Mouse (Mus musculus): ENCODE data around the gene Bst1.
A peak's percentile ranks its signal among the peaks of the same experiment; 100 is the strongest.

Bst1 gene

DNA sequence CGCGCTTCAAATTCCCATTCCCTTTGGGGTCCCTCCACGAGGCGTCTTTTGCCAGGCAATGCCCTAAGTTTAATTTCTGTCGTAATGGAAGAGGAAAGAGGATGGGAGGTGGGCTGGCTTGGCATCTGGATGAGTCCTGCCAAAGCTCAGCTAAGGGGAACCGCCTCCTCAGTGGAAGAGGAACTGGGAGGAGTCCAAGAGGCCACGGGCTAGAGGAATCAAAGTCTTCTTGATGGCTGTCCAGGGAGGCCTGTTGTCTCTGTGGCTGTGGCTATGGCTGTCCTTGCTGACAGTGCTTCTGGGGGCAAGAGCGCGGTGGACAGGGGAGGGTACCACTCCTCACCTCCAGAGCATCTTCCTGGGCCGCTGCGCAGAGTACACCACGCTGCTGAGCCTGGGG lies at the start of gene Bst1:
TSS of gene Bst1 (plus strand) at position 191 of the 400 bp plus-strand sequence.
- DNase-seq (ENCODE audit: low read depth), result no peak

DNA sequence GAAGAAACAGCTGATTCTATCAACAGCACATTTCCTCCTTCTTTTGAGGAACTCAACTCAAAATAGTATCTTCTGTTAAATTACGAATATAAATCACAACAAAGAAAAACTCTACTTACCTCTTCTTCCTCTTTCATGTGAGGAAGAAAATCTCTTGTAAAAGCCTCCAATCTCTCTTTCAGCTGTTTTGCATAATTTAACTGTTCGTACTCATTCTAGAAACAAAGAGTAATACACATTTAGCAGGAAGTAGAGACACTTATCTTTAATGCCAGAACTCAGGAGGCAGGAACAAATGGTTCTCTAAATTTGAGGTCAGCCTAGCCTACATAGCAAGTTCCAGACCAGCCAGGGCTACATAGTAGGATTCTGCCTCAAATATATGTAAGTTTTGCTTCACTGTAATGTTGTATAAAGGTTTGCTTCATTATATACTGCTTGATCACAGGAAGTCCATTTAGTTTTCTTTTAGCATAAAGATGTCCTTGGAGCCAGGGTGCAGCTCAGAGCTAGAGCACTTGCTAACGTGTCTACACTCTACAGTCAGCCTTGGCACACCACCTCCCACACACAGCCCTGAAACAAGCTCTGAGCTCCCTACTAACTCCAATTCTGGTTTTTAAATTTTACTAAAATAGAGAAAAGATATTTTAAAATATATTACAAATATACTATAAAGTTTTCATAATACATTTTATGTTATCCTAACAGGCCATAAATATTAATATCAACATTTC lies 47.9 kb upstream of the Bst1 start:
- DNase-seq (ENCODE audit: low read depth), result no peak

DNA sequence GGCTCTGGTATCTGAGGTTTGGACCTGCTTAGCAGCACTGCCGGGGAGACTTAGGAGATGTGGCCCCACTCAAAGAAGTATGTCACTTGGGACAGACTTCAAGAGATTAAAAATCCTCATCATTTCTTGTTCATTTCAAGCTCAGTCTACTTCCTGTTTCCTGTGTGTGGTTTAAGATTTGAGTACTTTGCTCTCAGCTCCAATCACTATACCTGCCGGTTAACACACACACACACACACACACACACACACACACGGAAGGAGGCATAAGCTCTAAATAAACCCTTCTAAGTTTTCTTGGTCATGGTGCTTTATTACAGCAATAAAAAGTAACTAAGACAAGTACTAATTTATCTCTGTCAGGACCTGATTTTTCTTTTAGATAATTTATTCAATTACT lies 47.1 kb upstream of the Bst1 start:
- peak; percentile 64 for DNase-seq (ENCODE audit: low read depth)

DNA sequence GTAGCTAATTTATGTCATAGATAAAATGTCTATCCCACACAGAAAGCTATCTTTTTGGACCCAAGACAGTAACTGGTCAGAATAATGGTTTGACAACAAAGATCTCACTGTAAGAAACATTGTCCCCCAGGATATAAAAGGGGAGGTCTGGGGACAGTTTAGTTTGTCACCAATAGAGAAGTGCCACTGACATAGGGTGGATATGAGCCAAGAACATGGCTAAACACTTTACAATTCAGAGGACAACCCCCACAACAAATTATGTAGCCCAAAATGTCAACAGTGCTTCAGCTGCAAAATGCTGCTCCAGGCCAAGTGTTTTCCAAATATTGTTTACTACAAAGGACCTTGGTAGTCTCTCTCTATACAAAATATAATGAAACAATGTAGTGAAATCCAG lies 42.3 kb upstream of the Bst1 start:
- no peak for DNase-seq (ENCODE audit: low read depth)

DNA sequence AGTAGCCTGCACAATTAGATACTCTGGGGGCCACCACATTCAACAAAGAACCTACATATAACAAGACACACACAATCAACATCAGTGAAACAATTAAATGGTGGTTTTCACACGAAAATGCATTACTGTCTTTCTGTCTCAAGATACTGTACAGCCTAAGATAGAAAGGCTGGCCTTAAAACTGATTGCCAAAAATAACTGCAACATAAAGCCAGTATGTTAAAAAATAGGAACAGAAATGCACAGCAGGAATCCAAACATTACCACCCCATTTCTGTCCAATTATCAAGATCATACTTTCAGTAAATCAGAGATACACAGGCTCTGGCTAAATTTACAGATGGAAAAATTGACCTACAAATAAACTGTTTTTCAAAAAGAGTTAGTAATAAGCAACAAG lies 41.7 kb upstream of the Bst1 start:
- no peak for DNase-seq (ENCODE audit: low read depth)

DNA sequence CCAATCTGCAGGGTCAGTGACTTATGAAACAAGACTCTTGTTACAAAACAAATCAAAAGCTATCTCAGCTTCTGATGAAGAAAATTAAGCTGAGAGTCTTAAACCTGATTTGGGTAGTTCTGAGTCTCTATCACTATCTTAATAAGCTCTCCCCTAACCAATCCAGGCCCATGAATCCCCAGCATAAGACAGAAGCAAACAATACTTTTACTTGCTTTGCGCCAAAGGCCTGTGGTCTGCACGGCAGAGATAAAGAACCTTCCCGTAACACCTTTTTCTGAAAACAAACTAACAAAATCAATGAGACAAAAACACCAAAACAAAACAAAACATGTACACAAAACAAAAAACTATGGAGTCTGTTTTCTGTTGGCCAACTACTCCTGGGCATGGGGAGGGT lies 40.1 kb upstream of the Bst1 start:
- DNase-seq (ENCODE audit: low read depth), result no peak

DNA sequence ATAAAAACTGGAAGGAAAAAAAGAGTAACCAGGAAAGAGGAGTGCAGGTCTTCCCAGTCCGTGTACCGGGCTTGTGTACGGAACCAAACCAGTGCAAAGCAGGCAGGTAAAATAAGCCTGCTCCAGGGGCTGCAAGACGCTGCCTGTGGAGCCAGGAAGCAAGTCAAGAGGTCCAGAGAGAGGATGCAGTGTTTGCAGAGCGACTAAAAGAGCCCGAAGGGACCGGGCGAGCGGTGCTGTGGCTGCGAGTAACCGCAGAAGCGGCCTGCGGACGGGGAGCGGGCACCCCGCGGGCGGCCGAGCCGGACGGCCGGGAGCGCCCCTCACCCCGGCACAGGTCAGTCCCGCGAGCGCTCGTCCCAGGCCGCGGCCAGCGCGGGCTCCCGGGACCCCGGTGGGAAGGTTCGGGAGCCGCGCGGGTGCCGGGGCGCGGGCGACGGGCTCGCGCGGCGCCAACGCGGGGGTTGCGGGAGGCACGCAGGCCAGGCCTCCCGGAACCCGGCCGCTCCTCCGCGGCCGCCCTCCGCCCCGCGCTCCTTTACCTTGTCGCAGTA lies 37.2 kb upstream of the Bst1 start:
- DNase-seq (ENCODE audit: low read depth), result peak; percentile 53

DNA sequence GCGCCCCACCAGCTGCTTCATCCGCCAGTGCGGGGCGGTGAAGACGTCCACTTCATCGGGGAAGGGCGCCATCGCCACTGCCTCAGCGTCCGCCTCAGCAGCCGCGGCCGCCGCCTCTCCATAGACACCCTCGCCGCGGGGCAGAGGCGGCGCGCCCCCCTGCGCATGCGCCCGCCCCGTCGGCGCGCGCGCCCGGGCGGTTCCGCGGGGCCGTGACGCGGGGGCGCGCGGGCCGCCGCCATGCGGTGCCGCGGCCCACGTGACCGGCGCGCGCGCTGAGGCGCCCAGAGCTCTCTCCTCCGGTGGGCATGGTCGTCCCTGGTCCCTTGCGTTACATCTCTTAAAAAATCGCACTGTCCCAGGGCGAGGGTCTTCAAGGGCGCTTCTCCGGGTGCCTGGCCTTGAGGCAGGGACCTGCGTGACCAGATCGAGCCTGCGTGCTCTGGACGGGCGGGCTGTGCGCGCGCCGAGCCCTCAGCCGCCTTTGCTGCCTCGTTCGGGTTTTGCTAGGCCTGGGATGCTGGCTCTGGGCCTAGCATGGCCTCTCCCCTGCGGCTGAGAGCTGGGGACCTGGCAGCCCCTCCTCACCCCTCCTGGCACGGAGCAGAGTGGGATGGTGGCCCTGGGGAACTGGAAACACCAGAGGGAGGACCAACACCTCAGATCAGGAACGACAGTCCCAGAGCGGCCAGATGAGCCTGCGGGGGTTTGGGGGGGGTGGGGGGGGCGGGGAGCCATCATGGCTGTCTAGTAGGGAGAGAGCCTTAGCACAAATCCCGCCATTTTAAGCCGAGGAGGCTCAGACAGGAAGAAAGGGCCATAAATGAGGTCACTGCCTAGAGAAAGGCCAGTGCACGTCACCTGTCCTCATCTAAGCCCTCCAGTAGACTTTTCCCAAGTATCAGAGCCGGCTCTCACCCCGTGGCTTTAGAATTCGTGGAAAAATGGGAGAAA lies 36.4 kb upstream of the Bst1 start:
- peak; percentile 89 for DNase-seq (ENCODE audit: low read depth)

DNA sequence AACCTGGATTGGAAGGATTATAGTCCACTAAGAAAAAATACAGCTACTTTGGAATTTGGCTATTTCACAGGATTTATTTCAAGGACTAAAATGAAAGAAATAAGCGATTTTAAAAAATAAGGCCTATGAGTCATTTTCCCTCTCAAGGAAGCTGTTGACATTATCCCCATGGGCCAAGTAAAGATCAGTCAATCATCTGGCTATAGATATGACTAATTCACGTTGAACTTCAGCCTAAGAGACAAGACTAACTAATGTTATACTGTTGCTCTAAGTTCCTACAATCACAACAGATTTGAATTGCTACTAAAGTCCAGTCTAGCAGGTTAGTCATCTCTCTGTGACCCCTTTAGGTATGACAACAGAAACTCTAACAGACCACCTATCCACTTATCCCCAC lies 34.7 kb upstream of the Bst1 start:
- DNase-seq (ENCODE audit: low read depth), result no peak

DNA sequence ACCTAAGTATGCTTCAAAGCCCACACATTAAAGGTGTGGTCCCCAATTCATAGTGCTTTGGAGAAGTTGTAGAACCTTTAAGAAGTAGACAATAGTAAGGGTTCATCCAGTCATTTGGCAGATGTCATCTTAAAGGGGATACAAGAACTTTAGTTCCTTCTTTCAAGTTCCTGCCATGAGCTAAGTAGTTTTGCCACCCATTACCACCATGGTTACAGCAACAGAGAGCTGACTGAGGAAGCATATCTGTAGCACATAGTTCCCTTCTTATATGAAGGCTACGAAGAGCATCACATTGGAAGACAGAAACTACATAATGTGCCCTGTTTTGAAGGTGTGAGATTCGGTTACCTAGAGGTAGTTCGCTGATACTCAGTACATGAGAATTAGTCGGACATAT lies 32.1 kb upstream of the Bst1 start:
- DNase-seq (ENCODE audit: low read depth), result no peak

DNA sequence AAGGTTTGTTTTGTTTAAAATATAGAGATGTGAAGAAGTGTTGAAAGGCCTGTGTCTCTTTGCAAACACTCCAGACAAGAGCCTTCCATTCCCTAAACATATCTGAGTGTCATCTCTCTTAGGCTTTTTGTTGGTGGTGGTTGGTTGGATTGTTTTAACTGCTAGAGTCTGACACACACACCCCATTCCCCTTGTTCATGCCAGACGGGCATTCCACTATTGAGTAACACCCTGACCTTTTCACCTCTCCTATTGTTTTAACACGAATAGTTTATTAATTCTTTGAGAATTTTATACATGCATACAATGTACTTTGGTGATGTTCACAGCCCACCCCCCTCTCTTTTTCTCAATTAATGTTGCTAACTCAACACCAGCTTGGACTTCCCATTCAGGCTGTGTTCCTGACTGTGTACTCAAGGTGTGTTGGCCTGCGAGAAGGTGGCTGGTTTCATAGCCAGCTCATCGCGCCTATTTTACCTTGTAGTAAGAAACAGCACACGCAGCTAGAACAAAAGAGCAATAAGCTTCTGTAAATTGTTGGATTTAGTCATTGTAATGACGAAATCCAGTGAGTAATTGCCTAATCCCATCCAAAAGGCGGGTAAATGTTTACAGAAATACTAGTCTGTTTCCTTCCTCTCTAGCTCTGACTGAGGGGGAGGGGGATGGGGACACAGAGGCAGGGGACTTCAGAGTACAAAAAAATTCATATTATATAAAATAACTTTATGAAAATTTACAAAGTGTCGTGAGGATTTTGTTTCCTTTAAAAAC lies 30.5 kb upstream of the Bst1 start:
- no peak for DNase-seq (ENCODE audit: low read depth)

DNA sequence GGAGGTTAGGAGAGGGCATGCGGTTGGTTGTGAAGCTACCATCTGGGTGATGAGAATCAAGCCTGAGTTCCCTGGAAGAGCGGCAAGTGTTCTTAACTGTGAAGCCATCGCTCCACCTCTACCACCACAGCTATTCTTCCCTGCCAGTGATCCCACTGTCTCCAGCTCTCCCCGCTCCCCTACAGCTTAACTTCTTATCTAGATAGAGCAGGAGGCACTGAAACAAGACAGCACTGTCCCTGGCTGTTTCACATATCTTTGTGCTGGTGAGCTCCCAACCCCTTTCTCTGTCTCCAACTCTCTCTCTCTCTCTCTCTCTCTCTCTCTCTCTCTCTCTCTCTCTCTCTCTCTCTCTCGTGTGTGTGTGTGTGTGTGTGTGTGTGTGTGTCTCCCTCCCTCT lies 26.3 kb upstream of the Bst1 start:
- DNase-seq (ENCODE audit: low read depth), result no peak

DNA sequence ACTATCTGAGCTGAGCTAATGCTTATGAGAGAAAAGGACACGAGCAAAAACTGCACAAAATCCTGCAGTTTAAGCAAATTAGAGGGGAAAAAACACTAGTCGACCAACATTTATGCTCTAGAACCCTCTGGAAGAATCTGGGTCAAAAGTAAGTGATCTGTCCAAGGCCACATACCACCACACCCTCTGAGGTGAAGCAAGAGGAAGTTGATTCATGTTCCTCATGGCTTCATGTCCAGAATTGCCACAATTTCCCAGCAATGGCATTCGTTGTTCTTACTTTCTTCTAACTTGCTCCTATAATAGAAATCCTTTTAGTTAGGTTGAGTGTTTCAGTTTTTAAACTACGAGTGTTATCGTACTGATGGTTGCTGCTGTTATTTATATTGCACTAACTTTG lies 19.2 kb upstream of the Bst1 start:
- no peak for DNase-seq (ENCODE audit: low read depth)

DNA sequence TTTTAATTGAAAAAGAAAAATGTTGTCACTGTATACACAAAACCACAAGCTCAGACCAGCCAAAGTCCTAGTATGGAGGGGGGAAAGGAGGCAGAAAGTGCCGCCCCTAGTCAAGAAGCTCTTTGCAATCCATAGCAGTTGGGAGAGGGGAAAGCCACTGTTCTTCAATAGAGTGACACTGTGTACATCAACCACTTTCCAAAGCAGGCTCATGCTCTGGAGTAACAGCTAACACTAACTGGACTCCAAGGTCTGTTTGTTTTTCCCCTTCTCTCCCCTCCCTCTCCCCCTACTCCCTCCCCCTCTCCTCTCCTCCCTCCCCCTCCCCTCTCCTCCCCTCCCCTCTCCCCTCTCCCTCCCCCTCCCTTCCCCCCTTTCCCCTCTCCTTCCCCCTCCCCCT lies 18.0 kb upstream of the Bst1 start:
- DNase-seq (ENCODE audit: low read depth), result no peak

DNA sequence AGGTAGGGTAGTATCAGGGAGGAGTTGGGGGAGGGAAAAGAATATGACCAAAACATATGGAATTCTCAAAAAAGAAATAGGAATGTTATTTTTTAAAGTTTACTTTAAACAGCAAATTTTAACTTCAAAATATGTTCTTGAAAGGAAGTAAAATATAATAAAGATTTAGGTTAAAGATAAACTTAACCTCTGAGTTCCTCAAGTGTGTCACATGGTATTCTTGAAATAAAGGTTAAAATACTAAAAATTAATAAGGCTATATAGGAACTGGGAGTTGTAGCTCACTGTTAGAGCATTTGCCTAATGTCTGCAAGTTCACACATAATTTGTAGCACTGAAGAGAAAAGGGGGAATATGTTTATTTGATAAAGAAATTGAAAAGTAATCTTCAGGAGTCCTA lies 17.4 kb upstream of the Bst1 start:
- DNase-seq (ENCODE audit: low read depth), result no peak

DNA sequence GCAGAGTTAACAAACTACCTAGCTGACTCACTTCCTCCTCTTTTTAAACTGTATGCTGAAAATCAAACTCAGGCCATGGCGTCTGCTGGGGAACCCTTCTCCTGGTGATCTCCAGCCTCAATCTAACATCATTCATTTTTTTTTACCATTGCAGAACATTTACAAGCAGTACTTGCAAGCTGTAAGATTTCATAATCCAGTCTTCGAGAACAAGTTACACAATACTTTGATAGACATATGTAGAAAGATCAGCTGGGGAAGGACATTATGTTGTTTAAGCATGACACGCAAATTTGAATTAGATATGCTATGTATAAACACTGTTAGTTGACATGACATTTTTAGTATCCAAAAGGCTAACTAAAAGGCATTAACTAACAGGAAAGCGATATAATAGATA lies 16.9 kb upstream of the Bst1 start:
- DNase-seq (ENCODE audit: low read depth), result no peak

DNA sequence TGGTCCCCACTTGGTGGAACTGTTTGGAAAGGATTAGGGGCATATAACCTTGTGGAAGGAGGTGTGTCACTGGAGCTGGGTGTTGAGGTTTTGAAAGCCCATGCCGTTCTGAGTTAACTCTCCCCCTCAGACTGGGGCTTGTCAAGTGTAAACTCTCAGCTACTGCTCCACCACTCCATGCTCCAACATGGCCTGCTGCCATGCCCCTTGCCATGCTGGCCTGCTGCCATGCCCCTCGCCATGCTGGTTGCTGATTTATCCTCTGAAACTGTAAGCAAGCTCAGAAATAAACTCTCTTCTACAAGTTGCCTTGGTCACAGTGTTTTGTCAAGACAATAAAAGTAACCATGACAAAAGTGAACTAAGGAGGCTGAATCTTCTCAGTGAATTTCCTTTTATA lies 13.3 kb upstream of the Bst1 start:
- DNase-seq (ENCODE audit: low read depth), result no peak

DNA sequence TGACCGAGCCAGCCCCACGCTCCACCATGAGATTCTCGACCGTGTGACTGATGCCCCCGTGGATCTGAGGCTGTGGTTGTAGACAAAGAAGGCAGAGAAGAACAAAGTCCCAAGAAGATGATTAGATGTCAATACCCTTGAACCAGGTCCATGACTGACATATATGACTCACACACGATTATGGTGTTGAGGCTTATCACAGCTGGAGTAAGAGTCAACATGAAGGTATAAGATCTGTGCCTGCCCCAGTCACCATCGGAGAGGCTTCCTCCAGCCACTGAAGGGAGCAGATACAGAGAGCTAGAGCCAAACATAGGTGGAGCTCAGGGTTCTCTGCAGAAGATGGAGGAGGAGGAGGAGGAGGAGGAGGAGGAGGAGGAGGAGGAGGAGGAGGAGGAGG lies 12.3 kb upstream of the Bst1 start:
- no peak for DNase-seq (ENCODE audit: low read depth)

DNA sequence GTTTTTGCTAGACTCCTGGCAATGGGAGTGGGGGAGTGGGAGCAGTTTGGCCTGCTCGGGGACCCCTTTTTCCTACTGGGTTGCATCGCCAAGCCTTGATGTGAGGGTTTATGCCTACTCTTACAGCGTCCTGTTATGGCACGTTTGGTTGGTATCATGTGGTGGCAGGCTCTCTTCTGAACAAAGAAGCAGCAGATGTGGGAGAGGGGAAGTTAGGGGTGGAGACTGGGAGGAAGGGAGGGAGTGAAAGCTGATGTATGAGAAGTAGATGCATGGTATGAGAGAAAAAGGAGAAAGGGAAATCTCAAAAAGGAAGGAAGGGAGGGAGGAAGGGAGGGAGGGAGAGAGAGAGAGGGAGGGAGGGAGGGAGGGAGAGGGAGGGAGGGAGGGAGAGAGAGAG lies 11.8 kb upstream of the Bst1 start:
- no peak for DNase-seq (ENCODE audit: low read depth)

DNA sequence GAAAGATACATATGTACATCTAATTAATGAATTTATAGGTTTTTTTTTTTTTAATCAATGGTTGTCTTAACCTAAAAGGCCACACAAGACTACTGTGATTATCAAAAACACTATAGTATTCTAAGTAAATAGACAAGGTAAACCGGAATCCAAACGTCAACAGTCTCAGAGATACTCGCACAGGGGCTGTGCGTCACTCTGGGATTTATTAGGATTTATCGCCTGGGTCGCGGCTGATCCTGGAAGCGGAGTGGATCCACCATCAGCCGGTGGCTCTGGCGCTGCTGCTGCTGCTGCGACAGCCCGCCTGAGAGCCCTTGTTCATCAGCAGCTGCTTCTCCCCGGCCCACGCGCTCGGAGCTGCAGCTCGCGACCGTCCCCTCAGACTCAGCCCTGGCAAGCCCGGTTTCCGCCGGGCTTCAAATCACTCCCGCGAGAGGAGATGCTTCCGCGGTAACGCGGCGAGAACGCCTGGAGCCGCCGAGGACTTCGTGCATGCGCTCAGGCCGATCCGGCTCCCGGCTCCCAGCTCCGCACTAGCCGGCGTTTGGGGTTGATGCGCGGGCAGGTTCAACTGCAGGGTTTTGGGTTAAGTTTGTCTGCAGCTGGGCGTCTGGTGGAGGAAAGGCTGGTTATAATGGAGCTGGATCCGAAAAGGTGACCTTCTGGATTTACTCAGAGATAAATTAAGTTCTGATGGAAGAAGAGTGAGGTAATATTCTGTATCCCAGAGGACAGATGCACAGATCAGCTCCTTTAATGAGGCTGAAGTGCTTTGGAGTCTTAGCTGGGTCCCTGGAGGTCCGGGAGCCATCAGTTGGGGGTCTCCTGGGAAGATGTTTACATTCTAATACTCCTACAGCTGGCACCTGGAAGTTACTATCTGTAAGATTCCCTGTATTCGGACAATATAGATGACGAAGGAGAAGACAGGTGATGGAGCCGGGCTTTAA lies 10.7 kb upstream of the Bst1 start:
- peak; percentile 84 for DNase-seq (ENCODE audit: low read depth)

DNA sequence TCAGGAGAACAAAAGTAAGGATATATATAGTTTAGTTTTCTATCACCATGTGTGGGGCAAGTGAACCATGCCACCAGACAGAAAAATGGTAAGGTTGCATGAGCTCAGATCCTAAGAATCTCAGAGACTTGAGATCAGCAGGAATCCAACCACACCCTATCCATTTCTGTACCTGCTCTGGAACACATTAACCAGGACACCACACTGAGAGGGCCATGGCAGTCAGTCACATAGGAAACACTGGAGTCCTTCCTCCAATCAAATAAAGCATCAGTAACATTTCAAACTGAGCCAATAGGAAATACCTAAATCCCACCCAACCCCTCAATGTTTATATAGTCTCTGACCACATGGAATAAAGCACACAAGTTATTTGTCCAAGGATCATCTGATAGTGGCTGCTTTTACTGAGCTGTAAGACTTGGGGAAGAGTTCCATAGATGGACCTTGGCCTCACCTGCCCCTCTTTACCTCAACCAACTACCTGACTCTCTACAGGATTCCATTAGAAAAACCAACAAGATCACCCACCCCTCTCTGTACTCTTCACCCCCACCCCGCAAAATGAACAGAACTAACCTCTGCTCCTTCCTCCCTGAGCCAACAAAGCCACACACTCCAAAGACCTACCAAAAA lies 8.1 kb upstream of the Bst1 start:
- no peak for DNase-seq (ENCODE audit: low read depth)

All from induced T-regulatory cell, adult 2 months (primary cell).